Mouse (Mus musculus) neural tube, embryonic 10.5 days (tissue): ENCODE data around the gene Pir.
A peak's percentile ranks its signal among the peaks of the same experiment; 100 is the strongest.

Source experiments
- DNase-seq: peaks from one replicate; pipeline ENCODE4 v3.0.0-alpha.2; 2017; ENCODE audit warnings: low spot score; ENCODE audit errors: extremely low spot score

Pir gene

GRCm38 (mm10) chrX:164330766-164331165 is 61.6 kb downstream of the Pir start:
- DNase-seq: no peak

GRCm38 (mm10) chrX:164338591-164338990 is 69.4 kb downstream of the Pir start:
- DNase-seq: no peak

- DNase-seq: no peak
Observed at GRCm38 (mm10) chrX:164345359-164345938, 76.3 kb downstream of the Pir start.

GRCm38 (mm10) chrX:164348937-164349336 is 79.8 kb downstream of the Pir start:
- DNase-seq: no peak

GRCm38 (mm10) chrX:164365153-164365865 is 96.1 kb downstream of the Pir start:
- no peak for DNase-seq

DNA sequence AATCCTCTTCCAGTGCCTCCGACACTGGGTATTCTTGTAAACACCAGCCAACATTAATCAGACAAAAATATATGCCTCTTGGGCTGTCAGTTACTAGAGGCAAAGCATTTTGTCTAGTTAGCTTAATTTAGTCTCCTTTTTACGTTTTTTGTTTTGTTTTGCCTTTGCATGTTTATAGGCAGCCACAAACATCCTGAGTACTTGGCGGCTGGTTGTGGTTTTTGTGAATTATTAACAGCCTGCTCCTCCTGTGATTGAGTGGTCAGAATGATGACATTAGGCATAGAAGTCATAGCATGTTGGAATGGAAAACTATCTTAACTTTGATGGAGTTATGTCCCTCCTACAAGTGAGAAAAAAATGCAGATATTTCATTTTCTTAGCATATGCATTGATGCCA is 101.4 kb downstream of the Pir start:
- no peak for DNase-seq

DNA sequence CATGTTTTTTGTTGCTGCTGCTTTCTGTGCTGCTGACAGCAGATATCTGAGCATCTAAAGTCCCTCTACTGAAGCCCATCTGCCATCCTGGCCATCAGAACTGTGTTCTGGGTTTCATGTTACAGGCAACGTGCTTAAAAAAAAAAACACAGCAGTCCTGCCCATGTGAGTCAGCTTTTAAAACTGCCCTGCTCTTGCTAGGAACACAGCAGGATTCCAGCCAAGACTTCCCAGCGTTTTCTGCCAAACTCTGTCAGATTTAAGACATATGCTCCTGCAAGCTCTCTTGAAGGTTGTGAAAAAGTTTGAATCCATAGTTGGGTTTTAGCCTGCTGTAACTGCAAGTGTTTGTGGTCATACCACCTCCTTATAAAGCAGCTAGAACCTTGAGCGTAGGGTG is 103.9 kb downstream of the Pir start, which contains the start of gene Vegfd:
Gene Vegfd (plus strand): TSS at position 298 of the 400 bp plus-strand sequence.
- no peak for DNase-seq

DNA sequence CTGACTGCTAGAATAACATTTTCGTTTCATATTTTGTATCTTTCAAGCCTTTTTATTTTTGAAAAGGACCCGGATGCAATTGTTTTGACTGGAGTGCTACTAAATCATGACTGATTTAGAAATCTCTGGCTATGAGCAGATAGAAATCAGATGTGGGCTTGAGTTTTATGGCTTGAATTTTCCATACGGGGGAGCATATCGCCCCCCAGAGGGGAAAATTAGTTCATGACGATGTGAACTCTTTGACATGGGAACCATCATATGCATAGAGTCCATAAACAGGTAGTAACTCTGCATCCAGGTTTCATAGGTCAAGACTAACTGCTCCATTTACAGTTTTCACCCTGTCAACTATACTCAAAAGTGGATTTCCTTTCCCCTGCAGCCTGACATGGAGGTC is 105.4 kb downstream of the Pir start:
- no peak for DNase-seq

DNA sequence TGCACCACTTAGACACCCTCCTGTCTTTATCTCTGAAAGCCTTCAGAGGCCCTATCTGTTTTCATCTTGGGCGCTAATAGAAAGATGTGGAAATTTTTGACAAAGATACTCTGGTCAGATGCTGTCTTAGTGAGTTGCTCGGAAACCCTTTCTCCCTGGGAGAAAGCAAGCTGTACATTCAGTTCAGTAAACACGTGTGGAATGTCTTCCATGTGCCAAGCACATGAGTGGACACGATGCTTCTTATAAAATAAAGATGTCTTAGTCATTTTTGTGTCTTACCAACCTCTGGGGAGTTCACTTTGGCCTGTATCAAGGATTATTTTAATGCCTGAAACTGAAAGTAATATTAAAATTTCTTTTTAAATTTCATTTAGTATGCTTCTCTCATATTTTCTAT is 110.5 kb downstream of the Pir start:
- DNase-seq: no peak

DNA sequence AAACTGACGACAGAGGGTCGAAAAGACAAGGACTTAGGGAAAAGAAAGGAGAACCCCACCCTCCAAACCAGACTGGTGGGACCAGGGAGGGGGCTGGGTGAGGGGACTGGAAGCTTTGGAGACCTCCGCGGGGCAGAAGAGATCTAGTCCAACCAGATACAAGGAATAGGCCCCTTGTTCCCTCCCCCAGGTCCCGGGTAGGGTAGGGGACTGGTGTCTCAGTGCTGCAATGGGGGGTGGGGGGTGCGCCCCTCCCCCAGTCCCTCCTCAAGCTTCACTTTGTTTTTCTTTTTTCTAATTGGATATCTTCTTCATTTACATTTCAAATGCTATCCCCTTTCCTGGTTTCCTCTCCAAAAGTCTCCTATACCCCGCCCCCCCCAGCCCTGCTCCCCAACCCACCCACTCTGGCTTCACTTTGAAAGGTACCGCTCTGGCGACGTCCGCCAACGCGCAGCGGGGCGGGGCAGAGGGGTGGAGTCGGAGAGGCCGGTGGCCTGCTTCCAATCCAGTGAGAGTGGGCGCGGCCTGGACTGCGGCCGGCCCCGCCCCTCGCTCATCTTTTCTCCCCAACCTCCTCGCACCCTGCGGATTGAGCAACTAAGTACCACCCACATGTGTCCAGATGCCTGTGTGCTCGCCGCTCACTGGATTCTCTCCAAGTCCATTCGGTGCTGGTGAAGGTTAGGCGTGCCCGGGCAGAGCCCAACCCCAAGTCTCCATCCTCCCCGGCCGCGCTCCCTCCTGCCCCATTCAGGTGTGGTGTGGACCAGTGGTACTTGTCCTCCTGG is 112.6 kb downstream of the Pir start:
- peak; percentile 75 for DNase-seq

GRCm38 (mm10) chrX:164394091-164394490 is 124.9 kb downstream of the Pir start:
- no peak for DNase-seq

DNA sequence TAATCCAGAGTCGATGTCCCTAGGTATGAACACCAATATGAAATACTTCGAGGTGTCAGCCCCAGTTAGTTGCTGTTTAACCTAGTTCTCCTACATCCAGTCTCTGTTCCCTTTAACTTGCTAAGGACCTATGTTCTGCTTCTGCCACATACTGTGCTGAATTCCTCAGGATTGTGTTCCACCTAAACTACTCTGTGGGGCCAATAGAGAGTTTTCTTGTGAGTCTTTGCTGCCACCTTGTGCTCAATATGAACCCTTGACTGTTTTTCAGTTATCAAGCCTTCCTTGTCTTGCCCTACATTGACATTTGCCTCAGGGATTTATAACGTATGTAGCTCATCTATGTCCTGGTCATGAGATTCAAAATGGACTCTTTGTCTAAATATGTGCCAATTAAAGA is 129.3 kb downstream of the Pir start:
- DNase-seq: no peak

GRCm38 (mm10) chrX:164405080-164405649 is 136.0 kb downstream of the Pir start:
- DNase-seq: no peak

DNA sequence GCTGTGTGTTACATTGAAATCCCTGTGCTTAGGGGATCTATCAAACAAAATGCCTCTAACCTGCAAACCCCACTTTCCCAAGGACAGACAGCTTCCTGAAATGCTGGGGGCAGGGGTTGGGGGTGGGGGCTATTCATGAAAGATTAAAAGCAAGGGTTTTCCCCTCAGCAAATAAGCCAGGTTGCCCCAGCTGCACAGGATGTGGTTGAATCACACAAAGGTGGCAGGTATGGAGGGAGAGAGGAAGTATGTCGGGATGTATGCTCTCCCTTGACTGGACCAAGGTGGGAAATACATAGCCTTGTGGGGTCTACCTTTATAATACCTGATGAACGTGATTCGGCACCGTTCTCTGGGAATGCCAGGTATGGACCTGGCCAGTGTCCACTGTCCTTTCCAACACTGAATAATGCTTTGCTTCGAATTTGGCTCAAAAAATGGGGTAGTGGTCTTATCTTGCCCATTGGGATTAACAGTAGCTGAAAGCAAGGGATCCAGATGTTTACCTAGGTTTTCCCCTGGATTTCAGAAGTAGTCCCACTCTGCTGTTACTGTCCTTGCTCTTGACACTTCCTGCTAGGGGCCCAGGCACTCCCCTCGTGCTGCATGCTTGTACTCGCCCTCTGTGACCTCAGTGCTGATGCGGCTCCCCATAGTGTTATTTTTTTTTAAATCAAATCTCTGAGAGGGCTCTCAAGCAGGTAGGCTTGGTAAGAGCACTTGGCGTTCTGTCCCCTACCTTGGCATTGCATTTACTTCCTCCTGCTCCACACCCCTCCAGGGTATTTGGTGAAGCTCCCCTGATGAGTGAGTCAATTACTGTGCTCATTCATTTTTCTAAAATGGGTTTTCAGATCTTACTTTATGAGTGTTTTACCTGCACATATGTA is 137.2 kb downstream of the Pir start:
- DNase-seq: no peak

DNA sequence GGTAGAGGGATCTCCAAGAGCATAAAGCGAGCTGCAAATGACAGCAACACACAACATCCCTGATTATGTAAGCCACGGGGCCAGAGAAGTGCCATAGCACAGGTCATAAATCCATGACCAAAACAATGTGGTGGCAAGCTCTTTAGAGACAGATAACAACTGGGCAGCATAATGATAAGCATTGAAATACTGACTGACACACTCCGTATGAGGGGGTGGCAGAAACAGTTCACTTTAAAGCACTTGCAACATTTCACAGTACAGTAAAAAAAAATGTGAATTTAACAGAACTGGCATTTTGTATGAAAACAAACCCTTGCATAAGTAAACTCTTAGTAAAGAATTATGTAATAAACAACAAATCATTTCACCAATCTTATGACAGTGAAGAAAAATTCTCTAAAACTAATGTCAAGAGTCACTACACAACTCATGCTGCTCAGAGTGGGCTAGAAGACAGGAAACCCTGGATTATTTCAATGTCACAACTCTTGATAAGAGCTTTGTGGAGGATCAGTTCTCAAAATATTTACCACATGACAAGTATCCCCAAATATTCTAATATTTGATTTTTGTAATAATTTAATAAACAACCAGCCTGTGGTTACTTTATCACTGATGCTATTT is 139.2 kb downstream of the Pir start:
- no peak for DNase-seq

- DNase-seq: no peak
Observed at GRCm38 (mm10) chrX:164410562-164410961, 141.4 kb downstream of the Pir start.

DNA sequence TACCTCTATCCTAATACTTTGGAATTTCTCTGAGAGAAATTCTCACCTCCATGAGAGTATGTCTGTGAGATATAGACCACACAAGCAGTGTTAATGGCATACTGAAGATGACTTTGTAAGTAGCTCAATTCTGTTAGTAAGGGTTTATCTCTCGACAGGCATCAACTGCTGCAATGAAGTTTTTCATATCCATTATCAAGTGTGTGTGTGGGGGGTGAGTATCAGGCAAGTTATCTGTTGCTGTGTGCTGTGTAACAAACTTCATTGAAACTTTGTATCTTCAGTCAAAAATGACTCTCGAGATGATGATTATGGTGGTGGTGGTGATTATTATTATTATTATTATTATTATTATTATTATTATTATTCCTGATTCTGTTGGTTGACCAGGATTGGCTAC is 147.6 kb downstream of the Pir start:
- DNase-seq: no peak

- no peak for DNase-seq
Observed at GRCm38 (mm10) chrX:164418008-164418407, 148.8 kb downstream of the Pir start.

GRCm38 (mm10) chrX:164419471-164419939 is 150.3 kb downstream of the Pir start, which contains the start of gene Piga:
TSS of gene Piga (plus strand) at chrX:164419787.
- peak; percentile 74 for DNase-seq

DNA sequence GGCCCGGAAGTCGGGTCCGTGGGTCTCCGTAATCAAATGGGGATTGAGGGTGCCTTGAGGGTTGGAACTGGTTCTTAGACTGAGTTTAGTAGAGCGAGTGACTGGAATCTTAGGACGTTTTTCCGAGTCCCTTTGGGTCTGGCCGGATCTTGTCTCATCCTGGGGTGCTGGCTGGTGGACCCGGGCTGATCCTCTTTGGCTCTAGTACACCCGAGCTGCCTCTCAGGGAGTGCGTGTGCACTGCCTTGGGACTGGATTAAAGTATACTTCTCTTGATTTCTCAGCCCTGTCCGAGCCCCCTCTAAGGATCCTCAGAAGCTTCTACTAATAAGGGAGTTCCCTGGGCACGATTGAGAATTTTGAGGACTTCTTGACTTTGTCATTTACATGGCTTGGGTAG is 150.8 kb downstream of the Pir start:
- DNase-seq: no peak
